Mouse (Mus musculus) cerebellum, adult 2 months (tissue): ENCODE measurements around the gene Siah3. TPM values are rescaled to one million over a fixed set of nuclear protein-coding genes. Genes with fewer than 3 reads are reported as not detected.

ENCODE experiments used
- DNase-seq, 2 experiments: peaks; one replicate each; pipeline ENCODE4 v3.0.0; 2021
- H3K27ac ChIP-seq: fragments of 200-500 bp; 2 replicates; pipeline ENCODE4 v1.5.1; 2012; ENCODE audit warnings: low read length, control low read depth, inconsistent platforms; ENCODE audit not compliant: insufficient read depth
- H3K27me3 ChIP-seq: fragments of 200-500 bp; 2 replicates; pipeline ENCODE4 v1.6.1; 2012; ENCODE audit warnings: inconsistent platforms, mild to moderate bottlenecking, low read length, moderate library complexity; ENCODE audit not compliant: control insufficient read depth, insufficient read depth
- H3K4me1 ChIP-seq: fragments of 200-500 bp; 2 replicates; pipeline ENCODE4 v1.6.1; 2011; ENCODE audit warnings: low read length; ENCODE audit not compliant: control insufficient read depth, insufficient read depth
- H3K4me3 ChIP-seq: fragments of 200-500 bp; replicated peaks from 2 replicates; pipeline ENCODE3; 2011; ENCODE audit warnings: mild to moderate bottlenecking, low read depth, low read length, control low read depth; ENCODE audit not compliant: insufficient read depth
- CTCF ChIP-seq: fragments of 200-500 bp; IDR thresholded peaks from 2 replicates; pipeline ENCODE4 v1.5.1; 2011; ENCODE audit warnings: low read depth, mild to moderate bottlenecking, control low read depth, low read length, moderate library complexity, borderline replicate concordance; ENCODE audit not compliant: insufficient read depth
- POLR2A ChIP-seq: fragments of 200-500 bp; IDR thresholded peaks from 2 replicates; pipeline ENCODE4 v1.6.1; 2011; ENCODE audit warnings: low read length, control low read depth, borderline replicate concordance; ENCODE audit not compliant: insufficient read depth
- WGBS: fragments of 180-500 bp; shearing (Covaris S2); methylation state at CpG from one replicate; pipeline ENCODE4 v1.1.7; 2018; 5-methylcytosine and 5-hydroxymethylcytosine counted together
- polyA plus RNA-seq: library from polyadenylated mRNA; depleted of rRNA; stranded (reverse); fragments of >200 nt; gene quantifications from 2 replicates; pipeline ENCODE4 v1.2.3, GENCODE M21; 2012

Gene Siah3
- polyA plus RNA-seq, 1 experiment: 5.8 TPM

DNA sequence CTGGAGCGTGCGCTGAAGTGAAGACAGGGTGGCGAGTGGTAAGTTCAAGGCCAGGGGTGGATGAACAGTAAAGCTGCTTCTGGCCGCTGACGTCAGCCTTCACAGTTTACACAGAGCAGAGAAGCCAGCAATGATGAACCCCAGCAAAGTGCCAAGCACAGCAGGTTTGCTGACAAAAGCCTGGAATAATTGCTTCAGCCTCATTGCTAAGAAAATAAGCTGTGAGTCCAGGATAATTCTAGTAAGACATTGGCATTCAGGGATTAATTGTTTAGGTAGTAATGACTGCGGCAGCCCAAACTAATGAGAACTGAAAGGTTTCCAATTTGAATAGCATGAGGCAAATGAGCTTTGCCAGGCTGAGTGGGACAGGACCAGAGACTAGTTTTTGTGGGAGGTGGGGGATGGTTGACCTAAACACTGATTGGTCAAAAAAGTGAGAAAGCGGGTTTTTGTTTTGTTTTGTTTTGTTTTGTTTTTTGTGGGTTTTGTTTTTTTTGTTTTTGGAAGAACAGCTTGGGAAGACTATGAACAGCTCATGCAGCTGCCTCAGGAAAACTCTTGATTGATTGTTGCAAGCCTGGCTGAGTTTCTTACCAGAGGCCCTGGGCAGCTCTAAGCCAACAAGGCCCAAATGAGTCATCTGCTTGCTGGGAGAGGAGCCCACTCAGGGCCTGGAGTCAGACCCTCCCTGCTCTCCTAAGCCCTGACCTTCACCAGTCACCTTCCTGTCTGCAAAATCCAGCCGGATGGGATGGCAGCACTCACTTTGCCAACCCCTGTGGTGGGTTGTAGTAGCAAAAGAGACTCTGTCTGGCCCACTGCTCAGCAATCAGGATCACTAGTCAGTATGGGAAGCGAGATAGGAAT lies 17.5 kb downstream of the Siah3 start:
- H3K4me3 ChIP-seq: no peak overlapping the region
- H3K4me1 ChIP-seq: 0 out of 2 replicates have a peak, but pooled peaks cover 2% of the 10 kb centered on the region
- H3K27ac ChIP-seq: no peak overlapping the region
- WGBS: 48% methylated on average over 9 of the region's 9 CpGs
- TF ChIP-seq POLR2A (no peak), CTCF (no peak)
- DNase-seq: peak in 1 of 2 experiments; percentile 20
- H3K27me3 ChIP-seq: no peaks in the 10 kb centered on the region

DNA sequence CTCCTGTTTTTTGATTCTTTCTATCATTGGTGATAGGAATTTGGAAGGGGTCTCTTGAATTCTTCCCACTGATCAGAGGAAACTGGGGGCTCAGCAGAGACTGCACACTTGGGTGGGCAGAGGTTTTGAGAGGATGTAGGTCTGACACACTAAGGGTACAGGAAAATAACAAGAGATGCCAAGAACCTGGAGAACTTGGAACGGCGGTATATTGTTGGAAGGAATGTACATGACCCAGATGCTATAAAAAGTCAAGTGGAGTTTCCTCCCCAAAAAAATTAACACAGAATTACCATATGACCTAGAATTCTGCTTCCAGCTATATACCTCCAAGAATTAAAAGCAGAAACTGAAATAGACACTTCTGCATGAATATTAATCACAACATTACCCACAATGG lies 20.1 kb downstream of the Siah3 start:
- Histone ChIP-seq H3K27me3 (no peaks in the 10 kb centered on the region), H3K4me3 (no peak overlapping the region), H3K4me1 (0 out of 2 replicates have a peak, but pooled peaks cover 2% of the 10 kb centered on the region), H3K27ac (no peak overlapping the region)
- DNase-seq: no peak
- TF ChIP-seq POLR2A (no peak), CTCF (no peak)
- WGBS: 47% methylated on average over 2 of the region's 2 CpGs

DNA sequence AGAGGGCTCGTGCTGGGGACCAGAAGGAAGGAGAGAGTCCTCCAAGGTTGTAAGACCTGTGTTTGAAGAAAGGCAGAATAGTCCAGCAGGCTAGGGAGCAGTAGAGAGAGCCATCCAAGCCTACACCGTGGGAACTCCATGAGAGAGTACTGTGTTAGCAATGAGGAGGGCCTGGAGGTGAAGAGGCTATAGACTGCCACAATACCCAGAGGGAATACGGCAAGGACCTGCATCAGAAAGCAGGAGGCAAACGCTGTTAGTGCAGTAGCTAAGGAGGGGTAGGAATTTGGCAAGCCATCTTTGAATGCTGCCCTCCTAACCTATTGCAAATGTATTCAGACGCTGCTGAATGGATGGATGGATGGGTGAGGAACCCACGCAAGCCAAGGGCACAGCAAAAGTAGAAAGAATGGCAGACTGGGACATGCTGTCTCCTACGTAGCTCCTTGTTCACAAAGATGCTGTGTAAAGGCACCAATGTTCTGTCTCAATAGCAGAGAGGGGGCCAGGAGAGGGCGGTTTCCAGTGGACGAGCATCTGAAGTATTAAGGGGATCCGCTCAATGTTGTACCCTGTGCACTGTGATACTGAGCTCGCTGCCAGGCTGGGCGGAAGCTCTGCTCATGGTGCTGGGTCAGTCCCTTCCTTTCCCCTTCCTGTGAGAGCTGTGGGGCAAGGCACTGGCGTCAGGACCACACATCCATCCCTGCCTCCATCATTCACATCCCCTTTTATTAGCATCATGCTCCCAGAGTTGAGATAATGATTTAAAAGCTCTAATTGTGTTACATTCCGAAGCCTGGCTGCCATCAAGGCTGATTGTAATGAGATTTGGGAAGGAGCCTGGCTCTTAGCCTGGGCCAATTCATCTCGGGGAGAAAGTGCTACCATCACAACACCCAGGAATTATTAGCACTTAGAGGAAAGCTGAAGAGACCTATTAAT lies 26.7 kb downstream of the Siah3 start:
- H3K4me1 ChIP-seq: no peaks in the 10 kb centered on the region
- no peak for DNase-seq
- no peak for TF ChIP-seq CTCF
- TF ChIP-seq POLR2A: no peak
- no peaks in the 10 kb centered on the region for H3K27me3 ChIP-seq
- WGBS: 80% methylated on average over 15 of the region's 15 CpGs
- H3K4me3 ChIP-seq: no peak overlapping the region
- H3K27ac ChIP-seq: no peak overlapping the region

DNA sequence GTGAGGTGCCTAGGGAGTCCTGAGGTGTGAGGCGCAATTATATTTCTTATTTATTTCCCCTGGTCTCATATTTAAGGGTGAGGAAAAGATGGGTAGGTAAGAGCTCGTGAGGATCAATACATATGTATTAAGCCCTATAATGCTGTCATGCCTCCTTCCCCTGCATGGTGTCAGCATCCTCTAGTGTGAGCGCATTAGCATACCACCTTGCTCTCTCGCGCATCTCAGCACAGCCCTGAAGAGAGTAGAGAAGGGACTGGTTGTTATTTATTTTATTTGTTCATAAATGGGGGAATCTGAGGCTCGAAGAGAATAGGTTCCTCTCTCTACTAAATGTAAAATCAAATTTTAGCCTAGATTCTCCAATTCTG lies 27.4 kb downstream of the Siah3 start:
- Histone ChIP-seq H3K27ac (no peak overlapping the region), H3K27me3 (no peaks in the 10 kb centered on the region), H3K4me3 (no peak overlapping the region), H3K4me1 (no peaks in the 10 kb centered on the region)
- WGBS: 89% methylated on average over 6 of the region's 6 CpGs
- DNase-seq: no peak
- TF ChIP-seq CTCF: no peak

DNA sequence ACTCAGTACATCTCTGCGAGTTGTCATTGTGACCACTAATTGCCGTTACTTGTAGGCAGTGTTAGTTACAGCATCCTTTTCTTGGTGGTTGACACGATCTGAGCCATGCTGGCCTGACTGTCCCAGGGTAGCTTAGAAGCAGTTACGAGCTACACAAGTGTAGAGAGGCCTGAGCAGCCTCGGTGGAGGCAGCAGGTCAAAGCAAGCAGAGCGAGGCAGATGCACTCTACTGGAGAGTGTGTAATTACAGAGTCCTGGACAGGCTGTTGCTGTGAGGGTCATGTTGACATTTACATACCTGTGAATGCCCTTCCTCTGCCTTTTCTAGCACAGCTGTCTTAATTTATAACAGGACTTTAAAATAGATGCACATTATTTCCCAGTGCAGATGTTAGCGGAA lies 32.1 kb downstream of the Siah3 start:
- TF ChIP-seq CTCF (no peak), POLR2A (no peak)
- Histone ChIP-seq H3K27ac (no peak overlapping the region), H3K4me3 (no peak overlapping the region), H3K4me1 (no peaks in the 10 kb centered on the region), H3K27me3 (no peaks in the 10 kb centered on the region)
- WGBS: 76% methylated on average over 7 of the region's 7 CpGs
- no peak for DNase-seq

DNA sequence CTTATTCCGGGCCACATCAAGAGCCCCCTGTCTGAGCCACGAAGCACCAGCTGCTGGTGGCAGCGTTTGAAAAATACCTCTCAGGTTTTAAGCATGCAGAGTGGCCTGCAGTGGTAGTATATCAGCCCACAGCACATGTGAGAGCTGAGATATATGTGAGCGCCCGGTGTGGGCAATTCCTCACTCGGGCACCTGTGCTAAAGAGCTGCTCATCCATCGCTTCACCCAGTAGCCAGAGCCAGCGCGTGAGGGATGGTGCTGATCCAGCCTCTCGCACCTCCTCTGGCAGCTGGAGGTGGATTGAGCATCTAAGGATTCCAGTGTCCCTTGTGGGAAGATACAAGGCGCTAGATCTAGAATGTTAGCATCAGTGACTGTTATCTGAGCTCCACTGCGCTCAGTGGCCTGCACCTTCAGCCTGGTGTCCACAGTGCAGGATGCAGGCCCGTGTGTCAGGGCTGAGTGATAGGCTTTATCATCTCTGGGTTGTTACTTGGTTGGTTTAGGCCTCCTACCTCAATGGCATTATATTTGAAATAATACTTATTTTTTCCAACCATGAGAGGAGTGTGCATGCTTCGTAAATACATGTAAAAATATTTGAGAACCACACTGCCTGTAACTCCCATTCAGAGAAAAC lies 37.9 kb downstream of the Siah3 start:
- DNase-seq: no peak
- Histone ChIP-seq H3K4me3 (no peak overlapping the region), H3K4me1 (no peaks in the 10 kb centered on the region), H3K27me3 (no peaks in the 10 kb centered on the region; the same call in 1 of the 2 replicates), H3K27ac (no peak overlapping the region)
- 89% methylated on average over 14 of the region's 14 CpGs for WGBS
- TF ChIP-seq POLR2A (no peak), CTCF (no peak)

DNA sequence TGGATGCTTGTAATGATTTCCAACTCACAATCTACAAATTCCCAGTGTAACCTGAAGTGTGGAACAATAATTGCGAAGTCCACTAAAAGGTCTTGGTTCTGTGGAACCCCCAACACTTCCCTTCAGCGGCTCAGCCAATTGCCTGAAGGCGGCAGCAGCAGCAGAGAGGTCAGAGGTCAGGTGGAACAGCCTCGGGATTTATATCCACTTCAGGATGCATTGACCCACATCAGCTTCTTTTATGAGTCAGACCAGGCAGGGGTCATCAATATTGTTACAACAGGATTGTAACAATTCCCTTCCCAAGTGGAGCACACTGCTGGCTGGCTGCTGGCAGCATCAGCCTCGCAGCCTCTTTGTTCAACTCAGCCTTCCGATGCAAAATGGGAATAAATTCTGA lies 39.1 kb downstream of the Siah3 start:
- no peak overlapping the region for H3K27ac ChIP-seq
- 45% methylated on average over 6 of the region's 6 CpGs for WGBS
- TF ChIP-seq CTCF: no peak
- no peak for TF ChIP-seq POLR2A
- H3K27me3 ChIP-seq: no peaks in the 10 kb centered on the region; the same call in 1 of the 2 replicates
- H3K4me1 ChIP-seq: no peaks in the 10 kb centered on the region
- H3K4me3 ChIP-seq: no peak overlapping the region
- DNase-seq: no peak

DNA sequence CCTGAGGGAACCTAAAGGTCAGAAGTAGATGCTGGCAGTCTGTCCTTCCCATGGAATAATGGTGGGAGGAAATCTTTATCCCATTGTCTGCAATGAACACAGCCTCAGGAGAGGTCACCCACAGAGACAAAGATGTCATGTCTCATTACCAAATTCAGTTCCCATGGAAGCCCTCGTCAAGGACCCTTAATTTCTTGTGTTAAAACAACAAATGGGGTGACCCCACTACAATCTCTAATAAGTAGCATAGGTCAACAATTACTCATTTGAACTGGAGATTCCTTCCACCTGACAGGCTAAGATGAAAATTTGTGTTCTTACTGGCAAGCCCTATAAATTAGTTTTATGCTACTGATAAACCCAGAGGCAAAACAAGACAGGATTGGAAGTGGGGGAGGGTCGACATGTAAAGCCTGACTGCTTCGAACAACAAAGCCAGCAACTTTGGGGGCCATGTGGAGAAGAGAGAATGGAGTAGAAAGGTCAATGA lies 45.8 kb downstream of the Siah3 start:
- 69% methylated on average over 3 of the region's 3 CpGs for WGBS
- TF ChIP-seq CTCF (no peak), POLR2A (no peak)

More for the DNA sequence above, 45.8 kb downstream of the Siah3 start:
- Histone ChIP-seq H3K4me3 (no peak overlapping the region), H3K27ac (no peak overlapping the region), H3K4me1 (no peaks in the 10 kb centered on the region), H3K27me3 (no peaks in the 10 kb centered on the region)
- no peak for DNase-seq
